Mouse (Mus musculus): Measurements from ENCODE around the gene Snx25. TPM values are rescaled to one million over a fixed set of nuclear protein-coding genes. Genes with fewer than 3 reads are reported as not detected.

Gene Snx25
- total RNA-seq, 1 experiment = 8.1 TPM

GRCm38 (mm10) chr8:46142498-46143081 lies 9.4 kb downstream of the Snx25 start:
- no peak for TF ChIP-seq MAFK (IDR thresholded peaks at IDR 0.05; ENCODE audit: insufficient read depth, low read depth, low read length)
- TF ChIP-seq CHD2 (IDR thresholded peaks at IDR 0.05; ENCODE audit: low read depth, low read length) = no peak
- TF ChIP-seq HCFC1 (IDR thresholded peaks at IDR 0.05; ENCODE audit: borderline replicate concordance, insufficient read depth, low read length) = no peak
- TF ChIP-seq ZC3H11A (IDR thresholded peaks at IDR 0.05; ENCODE audit: borderline replicate concordance, low read depth, low read length) = no peak
- no peak for TF ChIP-seq ZNF384 (IDR thresholded peaks at IDR 0.05; ENCODE audit: low read depth, low read length)
- H3K9me3 ChIP-seq (ENCODE audit: control insufficient read depth, insufficient read depth, low read depth, low read length) = no peaks in the 10 kb centered on the region
- H3K4me1 ChIP-seq (ENCODE audit: control insufficient read depth in 2 of 2, insufficient read depth in 2 of 2, low read length in 2 of 2, poor library complexity in 1 of 2) = peaks cover 2% of the 10 kb centered on the region in 2 experiments; a peak in 3 of 4 replicates
- in situ Hi-C loops (cut with MboI; ENCODE audit: low sequenced_read_pairs in 2 of 2, unreplicated experiment in 2 of 2) = no loop called here
- no peak for DNase-seq (ENCODE audit: low read depth, low spot score)
- H3K36me3 ChIP-seq (ENCODE audit: control insufficient read depth, insufficient read depth, low read length, poor library complexity, severe bottlenecking) = no peaks in the 10 kb centered on the region
- H3K27ac ChIP-seq (ENCODE audit: insufficient read depth, low read depth, low read length, poor library complexity, severe bottlenecking) = no peak overlapping the region
- H3K4me3 ChIP-seq (ENCODE audit: insufficient read depth in 1 of 2, low read depth in 1 of 2, low read length in 2 of 2, poor library complexity in 1 of 2, severe bottlenecking in 1 of 2) = no peak overlapping the region
- no peak overlapping the region for H3K9ac ChIP-seq (ENCODE audit: insufficient read depth, low read depth, low read length, poor library complexity, severe bottlenecking)

GRCm38 (mm10) chr8:46141688-46142087 lies 10.3 kb downstream of the Snx25 start:
- no peak for DNase-seq (ENCODE audit: low read depth, low spot score)
- in situ Hi-C loops (cut with MboI; ENCODE audit: low sequenced_read_pairs in 2 of 2, unreplicated experiment in 2 of 2) = no loop called here
- Histone ChIP-seq H3K4me3 (ENCODE audit: insufficient read depth in 1 of 2, low read depth in 1 of 2, low read length in 2 of 2, poor library complexity in 1 of 2, severe bottlenecking in 1 of 2) (no peak overlapping the region), H3K4me1 (ENCODE audit: control insufficient read depth in 2 of 2, insufficient read depth in 2 of 2, low read length in 2 of 2, poor library complexity in 1 of 2) (peaks cover 2% of the 10 kb centered on the region in 2 experiments; a peak in 3 of 4 replicates), H3K9me3 (ENCODE audit: control insufficient read depth, insufficient read depth, low read depth, low read length) (no peaks in the 10 kb centered on the region), H3K36me3 (ENCODE audit: control insufficient read depth, insufficient read depth, low read length, poor library complexity, severe bottlenecking) (no peaks in the 10 kb centered on the region), H3K9ac (ENCODE audit: insufficient read depth, low read depth, low read length, poor library complexity, severe bottlenecking) (no peak overlapping the region), H3K27ac (ENCODE audit: insufficient read depth, low read depth, low read length, poor library complexity, severe bottlenecking) (no peak overlapping the region)
- no peak for TF ChIP-seq HCFC1 (IDR thresholded peaks at IDR 0.05; ENCODE audit: borderline replicate concordance, insufficient read depth, low read length)
- no peak for TF ChIP-seq CHD2 (IDR thresholded peaks at IDR 0.05; ENCODE audit: low read depth, low read length)
- no peak for TF ChIP-seq ZNF384 (IDR thresholded peaks at IDR 0.05; ENCODE audit: low read depth, low read length)
- no peak for TF ChIP-seq MAFK (IDR thresholded peaks at IDR 0.05; ENCODE audit: insufficient read depth, low read depth, low read length)
- no peak for TF ChIP-seq ZC3H11A (IDR thresholded peaks at IDR 0.05; ENCODE audit: borderline replicate concordance, low read depth, low read length)

GRCm38 (mm10) chr8:46140376-46141120 lies 11.4 kb downstream of the Snx25 start:
- TF ChIP-seq MAFK (IDR thresholded peaks at IDR 0.05; ENCODE audit: insufficient read depth, low read depth, low read length) (no peak), ZNF384 (IDR thresholded peaks at IDR 0.05; ENCODE audit: low read depth, low read length) (no peak), HCFC1 (IDR thresholded peaks at IDR 0.05; ENCODE audit: borderline replicate concordance, insufficient read depth, low read length) (no peak), ZC3H11A (IDR thresholded peaks at IDR 0.05; ENCODE audit: borderline replicate concordance, low read depth, low read length) (no peak), CHD2 (IDR thresholded peaks at IDR 0.05; ENCODE audit: low read depth, low read length) (no peak)
- Histone ChIP-seq H3K4me3 (ENCODE audit: insufficient read depth in 1 of 2, low read depth in 1 of 2, low read length in 2 of 2, poor library complexity in 1 of 2, severe bottlenecking in 1 of 2) (no peak overlapping the region), H3K27ac (ENCODE audit: insufficient read depth, low read depth, low read length, poor library complexity, severe bottlenecking) (no peak overlapping the region), H3K4me1 (ENCODE audit: control insufficient read depth in 2 of 2, insufficient read depth in 2 of 2, low read length in 2 of 2, poor library complexity in 1 of 2) (peaks cover 2% of the 10 kb centered on the region in 2 experiments; a peak in 3 of 4 replicates), H3K36me3 (ENCODE audit: control insufficient read depth, insufficient read depth, low read length, poor library complexity, severe bottlenecking) (no peaks in the 10 kb centered on the region), H3K9ac (ENCODE audit: insufficient read depth, low read depth, low read length, poor library complexity, severe bottlenecking) (no peak overlapping the region), H3K9me3 (ENCODE audit: control insufficient read depth, insufficient read depth, low read depth, low read length) (no peaks in the 10 kb centered on the region)
- DNase-seq (ENCODE audit: low read depth, low spot score) = no peak
- in situ Hi-C loops (cut with MboI; ENCODE audit: low sequenced_read_pairs in 2 of 2, unreplicated experiment in 2 of 2) = no loop called here

GRCm38 (mm10) chr8:46137843-46138596 lies 13.9 kb downstream of the Snx25 start:
- Histone ChIP-seq H3K27ac (ENCODE audit: insufficient read depth, low read depth, low read length, poor library complexity, severe bottlenecking) (no peak overlapping the region), H3K9me3 (ENCODE audit: control insufficient read depth, insufficient read depth, low read depth, low read length) (no peaks in the 10 kb centered on the region), H3K36me3 (ENCODE audit: control insufficient read depth, insufficient read depth, low read length, poor library complexity, severe bottlenecking) (no peaks in the 10 kb centered on the region), H3K4me3 (ENCODE audit: insufficient read depth in 1 of 2, low read depth in 1 of 2, low read length in 2 of 2, poor library complexity in 1 of 2, severe bottlenecking in 1 of 2) (no peak overlapping the region), H3K9ac (ENCODE audit: insufficient read depth, low read depth, low read length, poor library complexity, severe bottlenecking) (no peak overlapping the region), H3K4me1 (ENCODE audit: control insufficient read depth in 2 of 2, insufficient read depth in 2 of 2, low read length in 2 of 2, poor library complexity in 1 of 2) (no peaks in the 10 kb centered on the region; a peak in 1 of 4 replicates)
- no peak for DNase-seq (ENCODE audit: low read depth, low spot score)
- TF ChIP-seq ZC3H11A (IDR thresholded peaks at IDR 0.05; ENCODE audit: borderline replicate concordance, low read depth, low read length) = no peak
- no peak for TF ChIP-seq CHD2 (IDR thresholded peaks at IDR 0.05; ENCODE audit: low read depth, low read length)
- no peak for TF ChIP-seq MAFK (IDR thresholded peaks at IDR 0.05; ENCODE audit: insufficient read depth, low read depth, low read length)
- TF ChIP-seq HCFC1 (IDR thresholded peaks at IDR 0.05; ENCODE audit: borderline replicate concordance, insufficient read depth, low read length) = no peak
- TF ChIP-seq ZNF384 (IDR thresholded peaks at IDR 0.05; ENCODE audit: low read depth, low read length) = no peak
- in situ Hi-C loops (cut with MboI; ENCODE audit: low sequenced_read_pairs in 2 of 2, unreplicated experiment in 2 of 2) = no loop called here

Data from ES-E14 (cell line).